Mouse (Mus musculus) stomach, postnatal 0 days (tissue): ENCODE data around the gene Tdo2.

Experiments used
- CTCF ChIP-seq: IDR thresholded peaks from 2 replicates; pipeline ENCODE4 v1.5.1; 2016; ENCODE audit warnings: antibody characterized with exemption, low read depth, mild to moderate bottlenecking, moderate library complexity
- EP300 ChIP-seq: optimal IDR thresholded peaks from 2 replicates; pipeline ENCODE3; 2016; ENCODE audit warnings: antibody characterized with exemption

GRCm38 (mm10) chr3:81943097-81943496, 32.9 kb downstream of the Tdo2 start:
- no peak for TF ChIP-seq CTCF
- TF ChIP-seq EP300 = no peak
